Mouse (Mus musculus): ENCODE results near the gene Olfr553. TPM values are rescaled to one million over a fixed set of nuclear protein-coding genes. Genes with fewer than 3 reads are reported as not detected.

The Olfr553 gene
- polyA plus RNA-seq, 1 experiment = not detected

DNA sequence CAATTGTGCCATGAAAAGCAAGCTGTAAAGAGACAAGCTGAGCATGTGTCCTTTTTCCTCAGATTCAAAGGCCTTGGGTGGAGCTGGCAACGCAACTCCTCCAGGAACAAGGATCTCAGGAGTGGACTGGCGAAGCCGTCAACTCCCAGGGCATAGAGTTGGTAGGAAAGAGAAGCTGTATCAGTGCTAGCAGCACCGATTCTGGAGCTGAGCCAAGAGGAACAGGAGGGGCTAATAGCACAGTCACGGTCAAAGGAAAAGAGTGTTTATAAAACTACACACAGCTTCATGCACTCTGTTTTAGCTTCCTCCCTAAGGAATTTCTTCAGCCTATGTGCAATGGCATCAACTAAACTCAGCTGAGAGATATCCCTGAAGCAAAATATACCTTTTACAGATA is 1.6 kb upstream of the Olfr553 start:
- no peaks in the 10 kb centered on the region for H3K4me1 ChIP-seq (replicated peaks; ENCODE audit: control insufficient read depth, insufficient read depth, low read length)
- 59% methylated on average over 5 of the region's 5 CpGs for WGBS
- no peak for TF ChIP-seq POLR2A (IDR thresholded peaks at IDR 0.05; ENCODE audit: control insufficient read depth, extremely low read depth, insufficient read depth, low read length, poor library complexity)
- no peak for TF ChIP-seq CTCF (IDR thresholded peaks at IDR 0.05; ENCODE audit: borderline replicate concordance, control insufficient read depth, extremely low read depth, insufficient read depth, low read length, poor library complexity)
- no peaks in the 10 kb centered on the region for H3K27me3 ChIP-seq (ENCODE audit: control insufficient read depth, insufficient read depth, low read length)
- DNase-seq = no peak
- H3K36me3 ChIP-seq (ENCODE audit: control insufficient read depth, insufficient read depth, low read length) = no peaks in the 10 kb centered on the region
- no peak overlapping the region for H3K4me3 ChIP-seq (ENCODE audit: control insufficient read depth, insufficient read depth, low read length)
- no peak overlapping the region for H3K27ac ChIP-seq (ENCODE audit: control insufficient read depth, insufficient read depth, low read length)

DNA sequence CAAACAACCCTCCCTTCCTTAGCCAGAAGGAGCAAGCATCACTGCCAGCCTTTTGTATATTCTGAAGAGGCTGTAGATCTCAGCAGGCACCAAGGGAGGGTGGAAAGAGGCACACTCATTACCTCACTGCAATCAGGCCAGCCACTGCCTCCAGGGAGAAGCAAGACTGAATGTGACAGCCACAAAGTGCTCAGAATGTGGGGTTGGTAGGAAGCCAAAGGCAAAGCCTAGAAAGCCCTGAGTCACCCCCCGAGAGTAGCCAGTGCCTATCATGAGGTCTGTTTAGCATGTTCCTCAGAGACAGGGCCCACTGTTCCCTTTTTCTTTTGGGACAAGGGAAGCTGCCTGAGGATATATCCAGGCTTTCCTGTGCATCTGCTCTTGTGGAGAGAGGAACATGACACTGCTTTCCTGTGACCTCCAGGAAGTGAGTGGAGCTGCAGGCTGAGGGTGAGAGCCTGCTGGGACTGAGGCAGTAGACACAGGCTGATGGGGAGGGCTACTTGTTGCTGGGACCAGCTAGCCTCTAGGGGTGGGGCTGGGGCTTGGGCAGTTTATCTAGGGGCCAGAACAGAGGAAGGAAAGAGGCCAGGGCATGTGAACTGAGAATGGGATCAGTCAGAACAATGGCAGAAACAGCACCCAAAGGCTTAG is 20.5 kb downstream of the Olfr553 start, which contains the start of gene Olfr552:
TSS of gene Olfr552 (plus strand) at position 393 of the 654 bp plus-strand sequence.
- TF ChIP-seq POLR2A (IDR thresholded peaks at IDR 0.05; ENCODE audit: control insufficient read depth, extremely low read depth, insufficient read depth, low read length, poor library complexity) = no peak
- TF ChIP-seq CTCF (IDR thresholded peaks at IDR 0.05; ENCODE audit: borderline replicate concordance, control insufficient read depth, extremely low read depth, insufficient read depth, low read length, poor library complexity) = no peak
- no peaks in the 10 kb centered on the region for H3K4me1 ChIP-seq (replicated peaks; ENCODE audit: control insufficient read depth, insufficient read depth, low read length)
- no peak for DNase-seq
- no peaks in the 10 kb centered on the region for H3K36me3 ChIP-seq (ENCODE audit: control insufficient read depth, insufficient read depth, low read length)
- H3K27me3 ChIP-seq (ENCODE audit: control insufficient read depth, insufficient read depth, low read length) = no peaks in the 10 kb centered on the region
- H3K27ac ChIP-seq (ENCODE audit: control insufficient read depth, insufficient read depth, low read length) = no peak within 1 kb of the TSS
- H3K4me3 ChIP-seq (ENCODE audit: control insufficient read depth, insufficient read depth, low read length) = no peak within 1 kb of the TSS
- 12% methylated on average over 1 of the region's 1 CpGs for WGBS

DNA sequence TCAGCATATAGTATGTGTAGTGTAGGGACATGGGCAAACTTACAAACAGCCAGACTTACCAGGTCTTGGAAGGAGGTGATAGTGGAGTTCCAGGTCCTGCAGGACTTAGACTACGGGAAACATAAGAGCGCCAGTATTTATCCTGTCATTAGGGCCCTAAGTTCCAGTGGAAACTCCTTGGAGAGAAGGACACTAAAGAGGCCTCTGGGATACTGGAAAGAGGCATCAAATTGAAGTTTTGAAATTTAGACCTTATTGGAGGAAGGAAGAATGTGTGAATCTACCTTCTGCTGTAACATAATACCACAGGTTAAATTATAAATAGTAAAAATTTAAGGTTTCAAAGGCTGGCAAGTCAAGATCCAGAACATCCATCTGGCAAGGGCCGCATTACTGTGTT is 26.2 kb downstream of the Olfr553 start, which contains the start of gene Olfr551:
TSS of gene Olfr551 (minus strand) at position 101 of the 400 bp plus-strand sequence.
- H3K4me1 ChIP-seq (replicated peaks; ENCODE audit: control insufficient read depth, insufficient read depth, low read length) = no peaks in the 10 kb centered on the region
- no peak for TF ChIP-seq CTCF (IDR thresholded peaks at IDR 0.05; ENCODE audit: borderline replicate concordance, control insufficient read depth, extremely low read depth, insufficient read depth, low read length, poor library complexity)
- no peak for TF ChIP-seq POLR2A (IDR thresholded peaks at IDR 0.05; ENCODE audit: control insufficient read depth, extremely low read depth, insufficient read depth, low read length, poor library complexity)

DNA sequence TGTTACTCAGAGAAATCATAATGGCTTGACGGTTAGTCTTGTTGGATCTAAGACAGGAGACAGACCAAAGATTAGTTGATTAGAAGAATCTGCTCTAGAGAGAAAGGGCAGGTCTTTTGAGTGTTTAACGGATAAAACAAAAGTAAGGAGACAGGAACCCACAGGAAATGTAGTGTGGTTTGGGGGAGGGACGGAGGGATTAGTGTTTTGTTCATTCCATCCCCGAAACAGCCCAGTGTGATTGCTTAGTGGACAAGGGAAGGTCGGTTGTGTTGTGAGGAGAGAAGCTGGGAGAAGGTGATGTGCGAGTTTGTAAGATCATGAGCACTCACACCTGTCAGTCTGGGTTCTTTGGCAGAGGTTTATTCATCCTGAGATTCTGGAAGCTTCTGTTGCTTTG is 42.0 kb downstream of the Olfr553 start:
- H3K4me3 ChIP-seq (ENCODE audit: control insufficient read depth, insufficient read depth, low read length) = no peak overlapping the region
- DNase-seq = no peak
- WGBS = 6% methylated on average over 6 of the region's 6 CpGs

More for the DNA sequence above, 26.2 kb downstream of the Olfr553 start, which contains the start of gene Olfr551:
- Histone ChIP-seq H3K27me3 (ENCODE audit: control insufficient read depth, insufficient read depth, low read length) (no peaks in the 10 kb centered on the region), H3K27ac (ENCODE audit: control insufficient read depth, insufficient read depth, low read length) (no peak within 1 kb of the TSS), H3K36me3 (ENCODE audit: control insufficient read depth, insufficient read depth, low read length) (no peaks in the 10 kb centered on the region), H3K4me3 (ENCODE audit: control insufficient read depth, insufficient read depth, low read length) (no peak within 1 kb of the TSS)
- no peak for DNase-seq
- 95% methylated on average over 3 of the region's 3 CpGs for WGBS

DNA sequence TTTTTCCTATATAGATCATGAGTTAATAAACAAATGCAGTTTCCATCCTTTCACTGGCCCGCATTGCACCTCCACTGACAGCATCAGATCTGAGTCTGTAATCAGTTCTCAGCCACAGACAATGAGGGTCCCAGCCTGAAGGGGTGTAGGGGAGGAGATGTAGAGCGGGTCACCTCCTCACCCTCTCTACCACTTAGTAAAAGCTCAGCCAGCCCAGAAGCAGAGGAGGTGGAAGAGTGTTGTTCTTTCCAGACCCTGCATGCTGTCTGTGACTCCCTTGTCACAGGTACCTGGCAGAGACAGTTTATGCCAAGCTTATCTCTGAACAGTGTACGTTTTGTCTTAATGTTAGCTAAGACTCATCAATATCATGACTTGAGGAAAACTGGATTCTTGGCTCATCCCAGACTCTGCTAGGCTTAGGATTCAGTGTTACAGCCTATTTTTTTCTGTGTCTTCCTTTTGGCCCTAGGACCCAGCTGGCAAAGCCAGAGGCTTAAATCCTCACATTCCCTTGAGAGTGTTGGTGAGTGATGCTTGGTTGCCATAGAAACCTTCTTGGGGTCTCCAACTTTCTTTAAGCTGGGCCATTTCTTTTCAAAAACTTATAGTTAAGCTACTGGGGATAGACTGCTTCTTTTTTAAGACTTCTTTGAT is 44.7 kb downstream of the Olfr553 start:
- Histone ChIP-seq H3K36me3 (ENCODE audit: control insufficient read depth, insufficient read depth, low read length) (no peaks in the 10 kb centered on the region), H3K27me3 (ENCODE audit: control insufficient read depth, insufficient read depth, low read length) (no peaks in the 10 kb centered on the region), H3K4me3 (ENCODE audit: control insufficient read depth, insufficient read depth, low read length) (no peak overlapping the region), H3K27ac (ENCODE audit: control insufficient read depth, insufficient read depth, low read length) (no peak overlapping the region), H3K4me1 (replicated peaks; ENCODE audit: control insufficient read depth, insufficient read depth, low read length) (0 out of 2 replicates have a peak, but pooled peaks cover 2% of the 10 kb centered on the region)
- TF ChIP-seq POLR2A (IDR thresholded peaks at IDR 0.05; ENCODE audit: control insufficient read depth, extremely low read depth, insufficient read depth, low read length, poor library complexity) = no peak
- no peak for TF ChIP-seq CTCF (IDR thresholded peaks at IDR 0.05; ENCODE audit: borderline replicate concordance, control insufficient read depth, extremely low read depth, insufficient read depth, low read length, poor library complexity)
- WGBS = 96% methylated on average over 3 of the region's 3 CpGs
- DNase-seq = no peak

More for the DNA sequence above, 42.0 kb downstream of the Olfr553 start:
- H3K36me3 ChIP-seq (ENCODE audit: control insufficient read depth, insufficient read depth, low read length) = no peaks in the 10 kb centered on the region
- no peaks in the 10 kb centered on the region for H3K27me3 ChIP-seq (ENCODE audit: control insufficient read depth, insufficient read depth, low read length)
- H3K27ac ChIP-seq (ENCODE audit: control insufficient read depth, insufficient read depth, low read length) = no peak overlapping the region
- no peak for TF ChIP-seq CTCF (IDR thresholded peaks at IDR 0.05; ENCODE audit: borderline replicate concordance, control insufficient read depth, extremely low read depth, insufficient read depth, low read length, poor library complexity)
- no peak for TF ChIP-seq POLR2A (IDR thresholded peaks at IDR 0.05; ENCODE audit: control insufficient read depth, extremely low read depth, insufficient read depth, low read length, poor library complexity)
- H3K4me1 ChIP-seq (replicated peaks; ENCODE audit: control insufficient read depth, insufficient read depth, low read length) = 0 out of 2 replicates have a peak, but pooled peaks cover 2% of the 10 kb centered on the region

DNA sequence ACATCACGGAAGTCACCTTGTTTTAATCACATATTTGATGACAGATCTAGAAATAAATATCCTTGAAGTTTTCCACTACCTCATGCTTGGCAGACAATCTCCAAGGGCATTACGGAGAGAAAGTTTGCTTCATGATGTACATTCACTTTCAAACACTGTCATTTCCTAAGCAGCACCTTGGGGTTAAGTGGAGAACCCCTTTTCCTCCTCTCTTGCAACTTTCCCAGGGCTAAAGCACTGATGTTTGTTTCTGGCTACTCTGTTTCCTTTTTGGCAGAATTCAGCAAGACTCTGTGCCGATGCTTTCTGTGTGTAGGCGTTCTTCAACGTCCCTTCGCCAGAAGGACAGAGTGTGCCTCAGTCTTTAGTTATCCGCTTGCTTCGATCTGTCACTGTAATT is 46.9 kb downstream of the Olfr553 start, which contains the start of gene Olfr550:
TSS of gene Olfr550 (plus strand) at position 301 of the 400 bp plus-strand sequence.
- Histone ChIP-seq H3K4me1 (replicated peaks; ENCODE audit: control insufficient read depth, insufficient read depth, low read length) (0 out of 2 replicates have a peak, but pooled peaks cover 2% of the 10 kb centered on the region), H3K4me3 (ENCODE audit: control insufficient read depth, insufficient read depth, low read length) (no peak within 1 kb of the TSS), H3K27ac (ENCODE audit: control insufficient read depth, insufficient read depth, low read length) (no peak within 1 kb of the TSS), H3K36me3 (ENCODE audit: control insufficient read depth, insufficient read depth, low read length) (no peaks in the 10 kb centered on the region), H3K27me3 (ENCODE audit: control insufficient read depth, insufficient read depth, low read length) (no peaks in the 10 kb centered on the region)
- no peak for TF ChIP-seq POLR2A (IDR thresholded peaks at IDR 0.05; ENCODE audit: control insufficient read depth, extremely low read depth, insufficient read depth, low read length, poor library complexity)
- no peak for TF ChIP-seq CTCF (IDR thresholded peaks at IDR 0.05; ENCODE audit: borderline replicate concordance, control insufficient read depth, extremely low read depth, insufficient read depth, low read length, poor library complexity)
- 98% methylated on average over 8 of the region's 8 CpGs for WGBS
- DNase-seq = no peak

Data from thymus, adult 2 months (tissue).